8 mouse cellular contexts compared by ENCODE assay signal in the genomic region with DNA sequence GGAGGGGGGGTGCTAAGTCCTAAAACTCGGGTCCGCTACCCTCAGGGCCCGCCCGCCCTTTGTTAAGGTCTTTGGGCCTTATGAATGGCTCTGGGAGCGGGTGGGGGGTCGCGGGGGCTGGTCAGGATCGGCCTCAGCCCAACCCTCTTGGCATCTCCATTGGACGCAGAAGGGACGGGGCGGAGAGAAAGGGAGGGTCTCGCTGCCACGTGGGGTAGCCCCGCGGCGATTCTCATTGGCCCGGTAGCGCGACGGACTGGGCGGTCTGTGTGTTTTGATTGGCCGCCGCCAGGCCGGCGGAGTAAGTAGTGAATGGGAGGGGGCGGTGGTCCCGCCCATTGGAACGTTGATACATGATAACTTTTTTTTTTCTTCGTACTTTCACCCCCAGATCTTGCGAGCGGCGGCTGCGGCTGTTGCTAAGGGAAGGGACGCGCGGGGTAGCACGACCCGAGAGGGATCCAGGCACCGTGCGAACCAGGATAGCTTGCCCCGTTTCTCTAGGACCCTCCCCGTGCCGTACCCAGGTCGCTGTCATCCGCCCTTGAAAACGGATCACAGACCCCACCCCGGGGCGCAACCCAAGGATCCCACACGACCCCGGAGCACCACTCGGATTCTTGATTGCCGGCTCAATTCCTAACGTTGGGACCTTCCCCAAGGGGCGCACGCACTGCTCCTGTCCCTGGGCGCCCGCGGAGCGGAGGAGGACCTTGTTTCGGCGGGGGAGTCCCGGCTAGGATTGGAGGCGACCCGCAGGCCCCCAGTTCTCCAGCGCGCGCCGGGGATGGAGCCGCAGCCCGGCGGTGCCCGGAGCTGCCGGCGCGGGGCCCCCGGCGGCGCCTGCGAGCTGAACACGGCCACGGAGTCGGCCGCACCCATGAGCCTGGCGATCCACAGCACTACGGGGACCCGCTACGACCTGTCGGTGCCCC. TPM values are rescaled to one million over a fixed set of nuclear protein-coding genes. Genes with fewer than 3 reads are reported as not detected.
DNase-seq lines count a peak whose midpoint lies in the region; ATAC-seq and TF ChIP-seq lines count a peak whose summit lies in the region.

No protein-coding gene starts in this region.

- no peak for TF ChIP-seq CTCF in bone marrow, adult 2 months (IDR thresholded peaks at IDR 0.05; ENCODE audit: control insufficient read depth, insufficient read depth, low read length)
- no peak for TF ChIP-seq CTCF in spleen, adult 2 months (IDR thresholded peaks at IDR 0.05; ENCODE audit: extremely low read depth, insufficient read depth, insufficient read length, insufficient replicate concordance)

- peak; percentile 72 for TF ChIP-seq POLR2A in bone marrow, adult 2 months (IDR thresholded peaks at IDR 0.05; ENCODE audit: borderline replicate concordance, control insufficient read depth, low read depth, low read length)
- peak; percentile 88; the same call in 1 of the 2 replicates for TF ChIP-seq POLR2A in limb, embryonic 14.5 days (IDR thresholded peaks at IDR 0.05; ENCODE audit: borderline replicate concordance, extremely low read depth, insufficient read depth, insufficient read length)
- TF ChIP-seq POLR2A in spleen, adult 2 months (IDR thresholded peaks at IDR 0.05; ENCODE audit: low read depth, low read length): peak; percentile 79

- no peaks in the 10 kb centered on the region for H3K9me3 ChIP-seq in embryonic facial prominence, embryonic 14.5 days (ENCODE audit: control insufficient read depth, low read length)
- no peaks in the 10 kb centered on the region for H3K9me3 ChIP-seq in limb, embryonic 14.5 days (ENCODE audit: control insufficient read depth, low read length)
- H3K9me3 ChIP-seq in midbrain, embryonic 16.5 days (replicated peaks; ENCODE audit: control insufficient read depth, low read length, poor library complexity, severe bottlenecking): no peaks in the 10 kb centered on the region

- H3K4me2 ChIP-seq in embryonic facial prominence, embryonic 14.5 days (ENCODE audit: low read depth, low read length): peak overlapping the region; percentile 93
- H3K4me2 ChIP-seq in limb, embryonic 14.5 days (replicated peaks; ENCODE audit: low read depth, low read length, severe bottlenecking): peak overlapping the region; percentile 93
- peak overlapping the region; percentile 99 for H3K4me2 ChIP-seq in midbrain, embryonic 16.5 days (ENCODE audit: low read length)

- peak overlapping the region; percentile 95 for H3K4me3 ChIP-seq in bone marrow, adult 2 months (replicated peaks; ENCODE audit: control insufficient read depth, low read depth, low read length)
- H3K4me3 ChIP-seq in embryonic facial prominence, embryonic 14.5 days (ENCODE audit: low read depth, low read length): peak overlapping the region; percentile 85
- H3K4me3 ChIP-seq in limb, embryonic 14.5 days (replicated peaks; ENCODE audit: low read length): peak overlapping the region; percentile 99
- H3K4me3 ChIP-seq in midbrain, embryonic 16.5 days (ENCODE audit: low read depth, low read length): peak overlapping the region; percentile 93
- H3K4me3 ChIP-seq in spleen, adult 2 months (ENCODE audit: extremely low read depth, insufficient read depth, insufficient read length): peak overlapping the region; percentile 82

- peak overlapping the region; percentile 97 for H3K27ac ChIP-seq in bone marrow, adult 2 months (ENCODE audit: control insufficient read depth, insufficient read depth, low read depth, low read length, poor library complexity)
- peak overlapping the region; percentile 98 for H3K27ac ChIP-seq in embryonic facial prominence, embryonic 14.5 days (replicated peaks; ENCODE audit: low read depth, low read length)
- peak overlapping the region; percentile 99 for H3K27ac ChIP-seq in limb, embryonic 14.5 days (replicated peaks; ENCODE audit: low read depth, low read length)
- peak overlapping the region; percentile 100 for H3K27ac ChIP-seq in midbrain, embryonic 16.5 days (ENCODE audit: low read length)
- peak overlapping the region; percentile 96 for H3K27ac ChIP-seq in spleen, adult 2 months (ENCODE audit: insufficient read depth, low read length)

- peaks cover 60% of the 10 kb centered on the region for H3K36me3 ChIP-seq in embryonic facial prominence, embryonic 14.5 days (ENCODE audit: control insufficient read depth, insufficient read depth, low read length)
- peaks cover 66% of the 10 kb centered on the region for H3K36me3 ChIP-seq in limb, embryonic 14.5 days (ENCODE audit: control insufficient read depth, insufficient read depth, low read length)
- peaks cover 22% of the 10 kb centered on the region for H3K36me3 ChIP-seq in midbrain, embryonic 16.5 days (ENCODE audit: control insufficient read depth, insufficient read depth, low read length)
- peaks cover 32% of the 10 kb centered on the region for H3K36me3 ChIP-seq in spleen, adult 2 months (ENCODE audit: control insufficient read depth, insufficient read depth, low read length)

- peak; percentile 99 for DNase-seq in A20 (ENCODE audit: low read depth, low spot score)
- peak; percentile 99 for DNase-seq in embryonic facial prominence, embryonic 14.5 days (ENCODE audit: low spot score)
- DNase-seq in heart, adult 8-10 months (ENCODE audit: low spot score): peak; percentile 97
- DNase-seq in kidney, adult 9 months: peak; percentile 99
- DNase-seq in limb, embryonic 14.5 days (ENCODE audit: low spot score): peak; percentile 99
- DNase-seq in spleen, adult 2 months (ENCODE audit: low read depth in 1 of 2, low spot score in 2 of 2): peak; percentile 95 to 96

- ATAC-seq in embryonic facial prominence, embryonic 14.5 days (ENCODE audit: low read depth): peak; percentile 81
- ATAC-seq in limb, embryonic 14.5 days (ENCODE audit: low FRiP score, low read depth): peak; percentile 84
- peak; percentile 81 for ATAC-seq in midbrain, embryonic 16.5 days

- H3K27me3 ChIP-seq in embryonic facial prominence, embryonic 14.5 days (replicated peaks; ENCODE audit: control insufficient read depth, insufficient read depth, low read length): no peaks in the 10 kb centered on the region
- H3K27me3 ChIP-seq in limb, embryonic 14.5 days (ENCODE audit: control insufficient read depth, insufficient read depth, low read length): no peaks in the 10 kb centered on the region
- no peaks in the 10 kb centered on the region for H3K27me3 ChIP-seq in midbrain, embryonic 16.5 days (ENCODE audit: control insufficient read depth, insufficient read depth, low read depth, low read length)
- no peaks in the 10 kb centered on the region for H3K27me3 ChIP-seq in spleen, adult 2 months (ENCODE audit: control insufficient read depth, insufficient read depth, low read length)

- peaks cover 3% of the 10 kb centered on the region; the same call in 1 of the 2 replicates for H3K4me1 ChIP-seq in bone marrow, adult 2 months (ENCODE audit: control insufficient read depth, insufficient read depth, low read length)
- H3K4me1 ChIP-seq in embryonic facial prominence, embryonic 14.5 days (ENCODE audit: control insufficient read depth, insufficient read depth, low read length): peaks cover 12% of the 10 kb centered on the region
- H3K4me1 ChIP-seq in limb, embryonic 14.5 days (ENCODE audit: control insufficient read depth, insufficient read depth, low read length): peaks cover 26% of the 10 kb centered on the region
- H3K4me1 ChIP-seq in midbrain, embryonic 16.5 days (ENCODE audit: control insufficient read depth, insufficient read depth, low read length): peaks cover 29% of the 10 kb centered on the region
- peaks cover 20% of the 10 kb centered on the region for H3K4me1 ChIP-seq in spleen, adult 2 months (ENCODE audit: control insufficient read depth, insufficient read depth, insufficient read length)

- WGBS in bone marrow, adult 2 months: under 1% methylated on average over 88 of the region's 88 CpGs
- WGBS in embryonic facial prominence, embryonic 14.5 days: 0% methylated on average over 38 of the region's 88 CpGs
- under 1% methylated on average over 64 of the region's 88 CpGs for WGBS in limb, embryonic 14.5 days
- WGBS in midbrain, embryonic 16.5 days: under 1% methylated on average over 84 of the region's 88 CpGs
- under 1% methylated on average over 88 of the region's 88 CpGs for WGBS in spleen, adult 2 months

- H3K9ac ChIP-seq in embryonic facial prominence, embryonic 14.5 days (ENCODE audit: low read depth, low read length): peak overlapping the region; percentile 98
- H3K9ac ChIP-seq in limb, embryonic 14.5 days (ENCODE audit: low read depth, low read length, severe bottlenecking): peak overlapping the region; percentile 98
- peak overlapping the region; percentile 99 for H3K9ac ChIP-seq in midbrain, embryonic 16.5 days (ENCODE audit: low read depth, low read length)

RNA-seq across cellular contexts. Expression of gene Midn, which starts 1.5 kb away (rescaled TPM):
- 36.0 and 53.2 TPM in 2 replicates for polyA plus RNA-seq in bone marrow, adult 2 months (2011; ENCODE audit: insufficient read depth, insufficient read length, low replicate concordance, missing spikeins)
- polyA plus RNA-seq in embryonic facial prominence, embryonic 14.5 days (2014; fragmentation: Nextera tagmentation; extraction: Ambion mirVana): 34.2 and 37.0 TPM in 2 replicates
- total RNA-seq in heart, adult 8-10 months (2022): 100 to 1,000 TPM in 1 of 4 experiments, 10 to 100 TPM in 3; 83.9 to 111 (median 91.0) TPM
- polyA plus RNA-seq in limb, embryonic 14.5 days (2012; rRNA removed): 108 and 161 TPM in 2 replicates
- 33.4 and 39.6 TPM in 2 replicates for polyA plus RNA-seq in limb, embryonic 14.5 days (2014; fragmentation: Nextera tagmentation; extraction: Ambion mirVana)
- polyA plus RNA-seq in midbrain, embryonic 16.5 days (2015; fragmentation: Nextera tagmentation; extraction: Ambion mirVana): 15.5 and 21.1 TPM in 2 replicates
- polyA plus RNA-seq in spleen, adult 2 months (2012; rRNA removed): 128 and 157 TPM in 2 replicates

RNA-seq across cellular contexts. Expression of gene Cbarp, which starts 8.9 kb away (rescaled TPM):
- polyA plus RNA-seq in bone marrow, adult 2 months (2011; ENCODE audit: insufficient read depth, insufficient read length, low replicate concordance, missing spikeins): 3.4 and 3.7 TPM in 2 replicates
- 7.3 and 9.0 TPM in 2 replicates for polyA plus RNA-seq in embryonic facial prominence, embryonic 14.5 days (2014; fragmentation: Nextera tagmentation; extraction: Ambion mirVana)
- 1 to 10 TPM; 3.8 to 6.1 (median 4.6) TPM for total RNA-seq in heart, adult 8-10 months (2022)
- 28.9 and 36.0 TPM in 2 replicates for polyA plus RNA-seq in limb, embryonic 14.5 days (2012; rRNA removed)
- 7.5 and 9.3 TPM in 2 replicates for polyA plus RNA-seq in limb, embryonic 14.5 days (2014; fragmentation: Nextera tagmentation; extraction: Ambion mirVana)
- 70.3 and 81.6 TPM in 2 replicates for polyA plus RNA-seq in midbrain, embryonic 16.5 days (2015; fragmentation: Nextera tagmentation; extraction: Ambion mirVana)
- 11.9 and 13.4 TPM in 2 replicates for polyA plus RNA-seq in spleen, adult 2 months (2012; rRNA removed)

RNA-seq across cellular contexts. Expression of gene Atp5d, which starts 11.1 kb away (rescaled TPM):
- polyA plus RNA-seq in bone marrow, adult 2 months (2011; ENCODE audit: insufficient read depth, insufficient read length, low replicate concordance, missing spikeins): 131 and 178 TPM in 2 replicates
- 474 and 475 TPM in 2 replicates for polyA plus RNA-seq in embryonic facial prominence, embryonic 14.5 days (2014; fragmentation: Nextera tagmentation; extraction: Ambion mirVana)
- total RNA-seq in heart, adult 8-10 months (2022): 1,000 to 10,000 TPM; 1,050 to 1,135 (median 1,101) TPM
- 449 and 577 TPM in 2 replicates for polyA plus RNA-seq in limb, embryonic 14.5 days (2012; rRNA removed)
- 477 TPM in 2 replicates for polyA plus RNA-seq in limb, embryonic 14.5 days (2014; fragmentation: Nextera tagmentation; extraction: Ambion mirVana)
- 433 and 454 TPM in 2 replicates for polyA plus RNA-seq in midbrain, embryonic 16.5 days (2015; fragmentation: Nextera tagmentation; extraction: Ambion mirVana)
- polyA plus RNA-seq in spleen, adult 2 months (2012; rRNA removed): 592 and 782 TPM in 2 replicates

RNA-seq across cellular contexts. Expression of gene Cirbp, which starts 16.2 kb away (rescaled TPM):
- 200 and 277 TPM in 2 replicates for polyA plus RNA-seq in bone marrow, adult 2 months (2011; ENCODE audit: insufficient read depth, insufficient read length, low replicate concordance, missing spikeins)
- 59.7 and 88.3 TPM in 2 replicates for polyA plus RNA-seq in embryonic facial prominence, embryonic 14.5 days (2014; fragmentation: Nextera tagmentation; extraction: Ambion mirVana)
- total RNA-seq in heart, adult 8-10 months (2022): 10 to 100 TPM; 34.7 to 69.7 (median 51.6) TPM
- 286 and 289 TPM in 2 replicates for polyA plus RNA-seq in limb, embryonic 14.5 days (2012; rRNA removed)
- polyA plus RNA-seq in limb, embryonic 14.5 days (2014; fragmentation: Nextera tagmentation; extraction: Ambion mirVana): 101 and 106 TPM in 2 replicates
- polyA plus RNA-seq in midbrain, embryonic 16.5 days (2015; fragmentation: Nextera tagmentation; extraction: Ambion mirVana): 380 and 398 TPM in 2 replicates
- 144 and 151 TPM in 2 replicates for polyA plus RNA-seq in spleen, adult 2 months (2012; rRNA removed)

RNA-seq across cellular contexts. Expression of gene 1600002K03Rik, which starts 23.2 kb away (rescaled TPM):
- polyA plus RNA-seq in bone marrow, adult 2 months (2011; ENCODE audit: insufficient read depth, insufficient read length, low replicate concordance, missing spikeins): 8.8 and 23.7 TPM in 2 replicates
- 11.0 and 13.1 TPM in 2 replicates for polyA plus RNA-seq in embryonic facial prominence, embryonic 14.5 days (2014; fragmentation: Nextera tagmentation; extraction: Ambion mirVana)
- total RNA-seq in heart, adult 8-10 months (2022): 1 to 10 TPM; 4.9 to 7.7 (median 5.9) TPM
- 10.9 and 15.5 TPM in 2 replicates for polyA plus RNA-seq in limb, embryonic 14.5 days (2012; rRNA removed)
- 8.5 and 12.8 TPM in 2 replicates for polyA plus RNA-seq in limb, embryonic 14.5 days (2014; fragmentation: Nextera tagmentation; extraction: Ambion mirVana)
- 11.0 and 11.4 TPM in 2 replicates for polyA plus RNA-seq in midbrain, embryonic 16.5 days (2015; fragmentation: Nextera tagmentation; extraction: Ambion mirVana)
- polyA plus RNA-seq in spleen, adult 2 months (2012; rRNA removed): 10.8 TPM in 2 replicates

Comparison
In these comparisons a context has a peak if more than half of its experiments do, and no peak if none do; other contexts are left out.
1. Peak in every context shown above with its lines: DNase-seq, ATAC-seq, H3K4me3 ChIP-seq and H3K27ac ChIP-seq.